Mouse (Mus musculus): ENCODE measurements around the gene Ndufaf7.

DNA sequence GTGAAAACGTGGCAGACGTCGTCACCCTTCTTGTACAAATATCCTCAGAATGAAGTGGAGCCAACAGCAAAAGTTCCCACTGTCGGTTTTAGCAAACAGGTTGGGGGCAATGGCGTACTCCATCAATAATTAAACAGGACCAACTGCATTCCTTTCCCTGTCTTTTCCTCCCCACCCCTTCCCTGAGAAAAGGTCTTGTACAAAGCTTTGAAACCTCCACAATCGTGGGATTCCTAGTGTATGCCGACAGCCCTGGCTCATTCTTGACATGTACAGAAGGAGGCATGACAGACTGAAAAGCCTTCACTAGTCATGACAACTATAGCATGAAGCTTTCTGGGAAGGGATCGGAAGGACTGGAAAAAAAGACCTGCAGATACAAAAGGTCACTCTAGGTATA lies 16.3 kb downstream of the Ndufaf7 start:
- TF ChIP-seq MYOD1 (IDR thresholded peaks at IDR 0.05; ENCODE audit: control insufficient read depth, insufficient read length, low read depth): no peak
- no peak for TF ChIP-seq CTCF (IDR thresholded peaks at IDR 0.05; ENCODE audit: control insufficient read depth, insufficient read depth, insufficient read length)
- no peak for TF ChIP-seq CEBPB (IDR thresholded peaks at IDR 0.05; ENCODE audit: low read depth)
- no peak for TF ChIP-seq USF1 (IDR thresholded peaks at IDR 0.05; ENCODE audit: low read depth)

Measured in C2C12 (cell line).